Mouse (Mus musculus): Measurements from ENCODE around the gene Ces2a. TPM values are rescaled to one million over a fixed set of nuclear protein-coding genes. Genes with fewer than 3 reads are reported as not detected.

The Ces2a gene
- under 1 TPM; 0.59 to 0.65 TPM for polyA plus RNA-seq (2017; shearing (Covaris generic))

GRCm38 (mm10) chr8:104733753-104734152 is at the start of gene Ces2a:
Gene Ces2a, plus strand, starts transcription at chr8:104734003.

Other genes with a start within 250 kb of the Ces2a start
- gene Terb1, start 224.1 kb upstream of the Ces2a start, polyA plus RNA-seq (2017; shearing (Covaris generic)): under 1 TPM; 0.13 to 0.47 TPM
- gene Nae1, start 199.4 kb upstream of the Ces2a start, polyA plus RNA-seq (2017; shearing (Covaris generic)): 100 to 1,000 TPM in 1 of 2 experiments, 10 to 100 TPM in 1; 84.9 to 115 TPM
- 1 to 10 TPM; 1.2 to 3.4 TPM for gene Car7, start 199.3 kb upstream of the Ces2a start, polyA plus RNA-seq (2017; shearing (Covaris generic))
- 1 to 10 TPM; 5.2 to 8.9 TPM for gene Pdp2, start 142.6 kb upstream of the Ces2a start, polyA plus RNA-seq (2017; shearing (Covaris generic))
- 1 to 10 TPM in 1 of 2 experiments, not detected in 1; 2.2 TPM for gene Cdh16, start 109.6 kb upstream of the Ces2a start, polyA plus RNA-seq (2017; shearing (Covaris generic))
- 10 to 100 TPM; 51.9 to 63.5 TPM for gene Rrad, start 102.7 kb upstream of the Ces2a start, polyA plus RNA-seq (2017; shearing (Covaris generic))
- 100 to 1,000 TPM; 106 to 126 TPM for gene Ciao2b, start 92.0 kb upstream of the Ces2a start, polyA plus RNA-seq (2017; shearing (Covaris generic))
- gene Ces2b, start 97.6 kb downstream of the Ces2a start, polyA plus RNA-seq (2017; shearing (Covaris generic)): not detected
- 10 to 100 TPM; 14.5 to 37.2 TPM for gene Ces2c, start 113.1 kb downstream of the Ces2a start, polyA plus RNA-seq (2017; shearing (Covaris generic))
- gene Ces2e, start 192.3 kb downstream of the Ces2a start, polyA plus RNA-seq (2017; shearing (Covaris generic)): not detected
- gene Ces2f, start 213.4 kb downstream of the Ces2a start, polyA plus RNA-seq (2017; shearing (Covaris generic)): under 1 TPM in 1 of 2 experiments, not detected in 1; 0.16 TPM
- 1 to 10 TPM in 1 of 2 experiments, not detected in 1; 1.6 TPM for gene Ces2g, start 227.7 kb downstream of the Ces2a start, polyA plus RNA-seq (2017; shearing (Covaris generic))